Mouse (Mus musculus) embryonic facial prominence, embryonic 11.5 days (tissue): ENCODE data around the gene Tef. TPM values are rescaled to one million over a fixed set of nuclear protein-coding genes. Genes with fewer than 3 reads are reported as not detected.

Experiments used
- ATAC-seq: fragments of 200-750 bp; cut with Nextera tagmentation; replicated peaks from 2 replicates; pipeline ENCODE4 v1.8.0; 2017; ENCODE audit warnings: low read depth; ENCODE audit not compliant: insufficient number of reproducible peaks, low FRiP score, low TSS enrichment
- DNase-seq: peaks from one replicate; pipeline ENCODE4 v3.0.0-alpha.2; 2015; ENCODE audit warnings: low spot score
- H3K27ac ChIP-seq: fragments of 300-500 bp; sonication (generic); replicated peaks from 2 replicates; pipeline ENCODE4 v1.5.1; 2014; ENCODE audit warnings: mild to moderate bottlenecking, low read depth, low read length, control low read depth
- H3K27me3 ChIP-seq: fragments of 300-500 bp; sonication (generic); 2 replicates; pipeline ENCODE4 v1.6.1; 2014; ENCODE audit warnings: mild to moderate bottlenecking, low read length, moderate library complexity, mixed read lengths; ENCODE audit not compliant: control insufficient read depth, insufficient read depth
- H3K36me3 ChIP-seq: fragments of 300-500 bp; sonication (generic); replicated peaks from 2 replicates; pipeline ENCODE4 v1.6.1; 2014; ENCODE audit warnings: low read depth, mild to moderate bottlenecking, low read length, moderate library complexity, mixed read lengths; ENCODE audit not compliant: control insufficient read depth, insufficient read depth
- H3K4me1 ChIP-seq: fragments of 300-500 bp; sonication (generic); 2 replicates; pipeline ENCODE4 v1.6.1; 2014; ENCODE audit warnings: low read length, mixed read lengths; ENCODE audit not compliant: control insufficient read depth, insufficient read depth
- H3K4me2 ChIP-seq: fragments of 300-500 bp; sonication (generic); 2 replicates; pipeline ENCODE4 v1.6.1; 2014; ENCODE audit warnings: low read depth, mild to moderate bottlenecking, control low read depth, low read length, moderate library complexity
- H3K4me3 ChIP-seq: fragments of 300-500 bp; sonication (generic); 2 replicates; pipeline ENCODE4 v1.5.1; 2014; ENCODE audit warnings: low read depth, low read length, control low read depth
- H3K9ac ChIP-seq: fragments of 300-500 bp; sonication (generic); replicated peaks from 2 replicates; pipeline ENCODE4 v1.6.1; 2014; ENCODE audit warnings: mild to moderate bottlenecking, control low read depth, low read length
- H3K9me3 ChIP-seq: fragments of 300-500 bp; sonication (generic); replicated peaks from 2 replicates; pipeline ENCODE4 v1.6.1; 2016; ENCODE audit warnings: mild to moderate bottlenecking, low read length, inconsistent platforms, mixed read lengths; ENCODE audit not compliant: control insufficient read depth
- WGBS: fragments of 180-500 bp; shearing (Covaris S2); extraction: QIAGEN DNeasy Blood & Tissue Kit; methylation state at CpG from one replicate; pipeline ENCODE4 v1.1.7; 2014; 5-methylcytosine and 5-hydroxymethylcytosine counted together
- polyA plus RNA-seq: library from polyadenylated mRNA; unstranded; fragments of >200 nt; fragmentation: Nextera tagmentation; extraction: Ambion mirVana; gene quantifications from 2 replicates; pipeline ENCODE4 v1.2.1, GENCODE M21; 2014

Gene Tef
- polyA plus RNA-seq, 1 experiment from 2014 or later = 11.4 TPM

DNA sequence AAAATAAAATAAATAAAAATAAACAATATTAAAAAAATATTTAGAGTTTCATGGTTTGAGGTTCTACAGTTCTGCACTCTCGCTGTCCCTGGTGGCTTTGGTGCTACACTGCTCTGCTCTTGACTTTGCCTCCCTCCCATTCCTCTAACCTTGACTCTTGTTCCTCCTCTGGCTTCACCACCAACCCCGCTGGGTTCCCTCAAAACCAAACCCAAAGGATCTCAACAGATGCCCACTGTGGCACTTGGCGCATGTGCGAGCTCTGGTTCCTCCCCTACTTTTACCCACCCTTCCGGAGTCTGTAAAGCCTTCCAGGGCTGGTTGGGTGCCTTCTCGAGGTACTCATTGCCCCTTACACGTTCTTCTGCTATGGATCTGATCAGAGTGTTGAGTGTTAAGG, 40.1 kb downstream of the Tef start:
- H3K4me3 ChIP-seq = no peak overlapping the region
- H3K36me3 ChIP-seq = no peaks in the 10 kb centered on the region
- no peak for DNase-seq
- no peak for ATAC-seq
- no peak overlapping the region for H3K27ac ChIP-seq
- H3K4me1 ChIP-seq = no peaks in the 10 kb centered on the region
- WGBS = 83% methylated on average over 7 of the region's 7 CpGs
- no peak overlapping the region for H3K4me2 ChIP-seq
- no peaks in the 10 kb centered on the region for H3K9me3 ChIP-seq
- H3K27me3 ChIP-seq = no peaks in the 10 kb centered on the region
- H3K9ac ChIP-seq = no peak overlapping the region

- Histone ChIP-seq H3K27ac (no peak overlapping the region), H3K27me3 (no peaks in the 10 kb centered on the region), H3K4me2 (no peak overlapping the region), H3K36me3 (no peaks in the 10 kb centered on the region; the same call in 1 of the 2 replicates), H3K9ac (no peak overlapping the region), H3K4me3 (no peak overlapping the region), H3K9me3 (no peaks in the 10 kb centered on the region), H3K4me1 (no peaks in the 10 kb centered on the region)
- no peak for ATAC-seq
- DNase-seq = no peak
- 83% methylated on average over 5 of the region's 5 CpGs for WGBS
These were observed 42.9 kb downstream of the Tef start for GRCm38 (mm10) chr15:81845033-81845625.

GRCm38 (mm10) chr15:81845724-81846123, 43.5 kb downstream of the Tef start:
- Histone ChIP-seq H3K36me3 (no peaks in the 10 kb centered on the region; the same call in 1 of the 2 replicates), H3K27ac (no peak overlapping the region), H3K27me3 (no peaks in the 10 kb centered on the region), H3K9me3 (no peaks in the 10 kb centered on the region), H3K9ac (no peak overlapping the region), H3K4me2 (no peak overlapping the region), H3K4me3 (no peak overlapping the region), H3K4me1 (no peaks in the 10 kb centered on the region)
- WGBS = 35% methylated on average over 4 of the region's 4 CpGs
- no peak for DNase-seq
- ATAC-seq = no peak

GRCm38 (mm10) chr15:81846755-81847154, 44.5 kb downstream of the Tef start:
- Histone ChIP-seq H3K4me1 (no peaks in the 10 kb centered on the region), H3K9me3 (no peaks in the 10 kb centered on the region), H3K36me3 (no peaks in the 10 kb centered on the region; the same call in 1 of the 2 replicates), H3K27ac (no peak overlapping the region), H3K4me3 (no peak overlapping the region), H3K4me2 (no peak overlapping the region), H3K9ac (no peak overlapping the region), H3K27me3 (no peaks in the 10 kb centered on the region)
- ATAC-seq (no peak), DNase-seq (no peak)
- 82% methylated on average over 9 of the region's 9 CpGs for WGBS

DNA sequence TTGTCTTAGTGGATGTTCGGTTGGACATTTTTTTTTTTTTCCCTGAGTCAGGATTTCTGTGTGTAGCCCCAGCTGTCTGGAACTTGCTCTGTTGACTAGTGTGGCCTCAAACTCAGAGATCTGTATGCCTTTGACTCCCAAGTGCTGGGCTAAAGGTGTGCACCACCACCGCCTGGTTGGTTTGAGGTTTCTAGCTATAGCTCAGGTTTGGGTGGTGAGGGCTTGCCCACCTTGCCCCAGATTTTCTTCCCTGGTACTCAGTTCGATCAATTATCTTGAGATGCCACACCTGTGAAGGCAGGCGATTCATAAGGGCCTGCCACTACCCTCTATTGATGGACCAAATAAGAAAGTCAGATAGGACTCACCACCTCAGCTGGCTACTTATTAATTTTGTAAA, 44.9 kb downstream of the Tef start:
- Histone ChIP-seq H3K4me1 (no peaks in the 10 kb centered on the region), H3K9me3 (no peaks in the 10 kb centered on the region), H3K27ac (no peak overlapping the region), H3K4me3 (no peak overlapping the region), H3K27me3 (no peaks in the 10 kb centered on the region), H3K4me2 (no peak overlapping the region), H3K9ac (no peak overlapping the region), H3K36me3 (no peaks in the 10 kb centered on the region; the same call in 1 of the 2 replicates)
- no peak for DNase-seq
- 93% methylated on average over 4 of the region's 4 CpGs for WGBS
- ATAC-seq = no peak

GRCm38 (mm10) chr15:81847861-81848260, 45.6 kb downstream of the Tef start:
- Histone ChIP-seq H3K4me1 (no peaks in the 10 kb centered on the region), H3K4me3 (no peak overlapping the region), H3K27ac (no peak overlapping the region), H3K4me2 (no peak overlapping the region), H3K9ac (no peak overlapping the region), H3K36me3 (no peaks in the 10 kb centered on the region; the same call in 1 of the 2 replicates), H3K27me3 (no peaks in the 10 kb centered on the region), H3K9me3 (no peaks in the 10 kb centered on the region)
- ATAC-seq = no peak
- 90% methylated on average over 5 of the region's 5 CpGs for WGBS
- no peak for DNase-seq

- WGBS = 49% methylated on average over 7 of the region's 7 CpGs
- H3K36me3 ChIP-seq = no peaks in the 10 kb centered on the region; the same call in 1 of the 2 replicates
- no peak overlapping the region for H3K9ac ChIP-seq
- no peak overlapping the region for H3K4me2 ChIP-seq
- H3K27ac ChIP-seq = no peak overlapping the region
- no peaks in the 10 kb centered on the region for H3K27me3 ChIP-seq
- no peaks in the 10 kb centered on the region for H3K9me3 ChIP-seq
- H3K4me3 ChIP-seq = no peak overlapping the region
- ATAC-seq = no peak
- peak; percentile 58 for DNase-seq
- H3K4me1 ChIP-seq = no peaks in the 10 kb centered on the region
These were observed 46.1 kb downstream of the Tef start for GRCm38 (mm10) chr15:81848301-81848700.

- ATAC-seq (no peak; the same call in 1 of the 2 replicates), DNase-seq (no peak)
- Histone ChIP-seq H3K36me3 (no peaks in the 10 kb centered on the region; the same call in 1 of the 2 replicates), H3K27ac (no peak overlapping the region), H3K4me3 (no peak overlapping the region), H3K4me2 (no peak overlapping the region), H3K27me3 (no peaks in the 10 kb centered on the region), H3K9ac (no peak overlapping the region), H3K4me1 (no peaks in the 10 kb centered on the region), H3K9me3 (no peaks in the 10 kb centered on the region)
- 88% methylated on average over 9 of the region's 9 CpGs for WGBS
These were observed 46.9 kb downstream of the Tef start for GRCm38 (mm10) chr15:81849104-81849503.
